Mouse (Mus musculus) neural tube, embryonic 15.5 days (tissue): ENCODE measurements around the gene Phospho1. TPM values are rescaled to one million over a fixed set of nuclear protein-coding genes. Genes with fewer than 3 reads are reported as not detected.

Source experiments
- ATAC-seq: fragments of 200-750 bp; cut with Nextera tagmentation; 2 replicates; pipeline ENCODE4 v1.8.0; 2017; ENCODE audit warnings: mild to moderate bottlenecking, moderate TSS enrichment, moderate library complexity; ENCODE audit not compliant: low FRiP score
- H3K27ac ChIP-seq: fragments of 300-500 bp; sonication (generic); replicated peaks from 2 replicates; pipeline ENCODE4 v1.5.1; 2015; ENCODE audit warnings: mild to moderate bottlenecking, inconsistent platforms
- H3K27me3 ChIP-seq: fragments of 300-500 bp; sonication (generic); replicated peaks from 2 replicates; pipeline ENCODE4 v1.6.1; 2015; ENCODE audit warnings: inconsistent platforms
- H3K36me3 ChIP-seq: fragments of 300-500 bp; sonication (generic); 2 replicates; pipeline ENCODE4 v1.6.1; 2015; ENCODE audit warnings: inconsistent platforms
- H3K4me1 ChIP-seq: fragments of 300-500 bp; sonication (generic); 2 replicates; pipeline ENCODE4 v1.6.1; 2015; ENCODE audit warnings: inconsistent platforms
- H3K4me2 ChIP-seq: fragments of 300-500 bp; sonication (generic); 2 replicates; pipeline ENCODE4 v1.6.1; 2015; ENCODE audit warnings: inconsistent platforms, mild to moderate bottlenecking, moderate library complexity
- H3K4me3 ChIP-seq: fragments of 300-500 bp; sonication (generic); replicated peaks from 2 replicates; pipeline ENCODE4 v1.5.1; 2015; ENCODE audit warnings: mild to moderate bottlenecking, inconsistent platforms
- H3K9ac ChIP-seq: fragments of 300-500 bp; sonication (generic); replicated peaks from 2 replicates; pipeline ENCODE4 v1.6.1; 2015; ENCODE audit warnings: mild to moderate bottlenecking, inconsistent platforms
- H3K9me3 ChIP-seq: fragments of 300-500 bp; sonication (generic); replicated peaks from 2 replicates; pipeline ENCODE4 v1.6.1; 2016; ENCODE audit warnings: inconsistent platforms
- WGBS: fragments of 180-500 bp; shearing (Covaris S2); methylation state at CpG from one replicate; pipeline ENCODE4 v1.1.7; 2015; ENCODE audit warnings: mixed read lengths; 5-methylcytosine and 5-hydroxymethylcytosine counted together
- polyA plus RNA-seq: library from polyadenylated mRNA; unstranded; fragments of >200 nt; fragmentation: Nextera tagmentation; extraction: Ambion mirVana; gene quantifications from 2 replicates; pipeline ENCODE4 v1.2.1, GENCODE M21; 2015

The Phospho1 gene
- polyA plus RNA-seq, 1 experiment from 2014 or later = 0.64 TPM

DNA sequence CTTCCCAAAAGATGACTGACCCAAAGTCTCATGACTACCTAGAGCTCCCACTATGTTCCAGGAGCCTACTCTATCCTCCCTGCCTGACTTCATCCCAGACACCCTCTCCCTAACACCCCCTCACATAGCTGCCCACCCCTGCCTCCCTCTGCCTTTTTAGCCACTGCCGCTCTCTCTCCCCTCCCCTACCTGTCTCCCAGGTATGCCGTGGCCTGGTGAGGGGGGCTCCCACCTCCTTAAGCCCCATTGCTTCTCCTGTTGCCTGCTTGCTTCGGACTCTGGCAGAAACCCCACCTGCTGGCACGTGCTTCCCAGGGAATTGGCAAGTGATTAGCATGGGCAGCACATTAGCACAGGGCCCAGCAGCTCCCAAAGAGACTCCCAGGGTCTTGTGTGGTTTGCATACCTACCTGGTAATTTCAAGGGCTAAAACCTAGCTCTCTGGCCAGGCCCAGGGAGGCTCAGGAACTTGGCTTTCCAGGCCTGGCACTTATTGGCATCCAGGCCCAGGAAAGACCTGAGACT is 5.3 kb downstream of the Phospho1 start:
- H3K4me2 ChIP-seq = no peak overlapping the region
- H3K4me1 ChIP-seq = peaks cover 42% of the 10 kb centered on the region
- no peaks in the 10 kb centered on the region for H3K36me3 ChIP-seq
- no peak overlapping the region for H3K9ac ChIP-seq
- H3K27me3 ChIP-seq = peaks cover 91% of the 10 kb centered on the region
- WGBS = 43% methylated on average over 4 of the region's 4 CpGs
- no peak overlapping the region for H3K27ac ChIP-seq
- H3K9me3 ChIP-seq = no peaks in the 10 kb centered on the region
- H3K4me3 ChIP-seq = peak overlapping the region; percentile 31; the same call in 1 of the 2 replicates
- ATAC-seq = no peak

DNA sequence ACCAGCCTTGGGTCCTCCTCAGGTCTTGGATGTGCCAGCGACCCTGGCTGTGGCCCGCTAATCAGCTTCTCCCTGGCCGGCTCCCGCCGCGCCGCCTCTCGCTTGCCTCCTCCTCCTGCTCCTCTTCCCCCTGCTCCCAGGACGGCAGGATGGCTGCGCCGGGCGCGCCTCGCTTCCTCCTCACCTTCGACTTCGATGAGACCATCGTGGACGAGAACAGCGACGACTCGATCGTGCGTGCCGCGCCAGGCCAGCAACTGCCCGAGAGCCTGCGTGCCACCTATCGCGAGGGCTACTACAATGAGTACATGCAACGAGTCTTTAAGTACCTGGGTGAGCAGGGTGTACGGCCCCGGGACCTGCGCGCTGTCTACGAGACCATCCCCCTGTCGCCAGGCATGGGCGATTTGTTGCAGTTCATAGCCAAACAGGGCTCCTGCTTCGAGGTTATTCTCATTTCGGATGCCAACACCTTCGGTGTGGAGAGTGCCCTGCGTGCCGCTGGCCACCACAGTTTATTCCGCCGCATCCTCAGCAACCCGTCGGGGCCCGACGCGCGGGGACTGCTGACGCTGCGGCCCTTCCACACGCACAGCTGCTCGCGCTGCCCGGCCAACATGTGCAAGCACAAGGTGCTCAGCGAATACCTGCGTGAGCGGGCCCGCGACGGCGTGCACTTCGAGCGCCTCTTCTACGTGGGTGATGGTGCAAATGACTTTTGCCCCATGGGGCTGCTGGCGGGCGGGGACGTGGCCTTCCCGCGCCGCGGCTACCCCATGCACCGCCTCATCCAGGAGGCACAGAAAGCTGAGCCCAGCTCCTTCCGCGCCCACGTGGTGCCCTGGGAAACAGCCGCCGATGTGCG is 6.3 kb downstream of the Phospho1 start:
- peaks cover 35% of the 10 kb centered on the region for H3K4me1 ChIP-seq
- 4% methylated on average over 78 of the region's 80 CpGs for WGBS
- 0 out of 2 replicates have a peak overlapping the region, but pooled peaks have one; percentile 23 for H3K9ac ChIP-seq
- no peak overlapping the region for H3K27ac ChIP-seq
- no peaks in the 10 kb centered on the region for H3K9me3 ChIP-seq
- no peak for ATAC-seq
- peaks cover 93% of the 10 kb centered on the region for H3K27me3 ChIP-seq
- H3K4me3 ChIP-seq = peak overlapping the region; percentile 31
- peak overlapping the region; percentile 52 for H3K4me2 ChIP-seq
- no peaks in the 10 kb centered on the region for H3K36me3 ChIP-seq

DNA sequence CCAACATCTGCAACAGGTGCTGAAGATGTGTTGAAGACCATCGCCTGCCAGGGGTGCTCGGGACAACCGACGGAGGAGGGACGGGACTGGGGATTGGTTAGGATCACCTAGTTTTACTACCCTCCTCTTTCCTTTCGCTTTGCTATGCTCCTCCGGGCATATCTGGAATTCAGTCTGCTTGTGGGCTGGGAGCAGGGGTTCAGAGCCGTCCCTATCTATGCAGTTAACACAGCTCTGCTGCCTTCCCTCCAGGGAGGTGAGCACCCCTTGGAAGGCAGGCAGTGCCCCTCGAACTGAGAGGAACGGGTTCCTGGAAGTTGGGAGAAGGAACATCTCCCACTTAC is 6.9 kb downstream of the Phospho1 start:
- H3K4me2 ChIP-seq = peak overlapping the region; percentile 52
- H3K27ac ChIP-seq = no peak overlapping the region
- H3K9me3 ChIP-seq = no peaks in the 10 kb centered on the region
- H3K4me3 ChIP-seq = peak overlapping the region; percentile 31
- peaks cover 38% of the 10 kb centered on the region for H3K4me1 ChIP-seq
- ATAC-seq = no peak
- 7% methylated on average over 10 of the region's 10 CpGs for WGBS
- no peak overlapping the region for H3K9ac ChIP-seq
- H3K27me3 ChIP-seq = peaks cover 97% of the 10 kb centered on the region
- no peaks in the 10 kb centered on the region for H3K36me3 ChIP-seq

DNA sequence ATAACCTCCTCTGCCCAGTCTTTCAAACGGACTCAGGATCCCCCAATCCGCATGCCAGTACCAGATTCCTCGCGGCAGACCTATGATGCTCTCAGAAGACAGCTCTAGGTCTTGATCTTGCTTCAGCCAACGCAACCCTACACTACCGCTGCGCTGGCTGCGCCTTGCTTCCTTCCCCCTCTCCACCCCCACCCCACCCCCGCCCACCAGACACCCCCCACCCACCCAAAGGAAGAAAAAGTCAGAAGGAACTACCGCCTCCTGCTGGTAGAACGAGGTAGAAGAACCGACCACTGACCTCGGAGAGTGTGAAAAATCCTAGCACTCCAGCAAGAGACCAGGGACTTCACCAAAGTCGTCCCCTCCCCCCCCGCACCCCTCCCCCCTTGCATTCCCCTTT is 7.3 kb downstream of the Phospho1 start:
- Histone ChIP-seq H3K27ac (no peak overlapping the region), H3K4me2 (no peak overlapping the region), H3K4me1 (peaks cover 41% of the 10 kb centered on the region), H3K4me3 (peak overlapping the region; percentile 31; the same call in 1 of the 2 replicates), H3K9me3 (no peaks in the 10 kb centered on the region), H3K9ac (no peak overlapping the region), H3K36me3 (no peaks in the 10 kb centered on the region), H3K27me3 (peaks cover 96% of the 10 kb centered on the region)
- WGBS = 3% methylated on average over 14 of the region's 15 CpGs
- no peak for ATAC-seq

DNA sequence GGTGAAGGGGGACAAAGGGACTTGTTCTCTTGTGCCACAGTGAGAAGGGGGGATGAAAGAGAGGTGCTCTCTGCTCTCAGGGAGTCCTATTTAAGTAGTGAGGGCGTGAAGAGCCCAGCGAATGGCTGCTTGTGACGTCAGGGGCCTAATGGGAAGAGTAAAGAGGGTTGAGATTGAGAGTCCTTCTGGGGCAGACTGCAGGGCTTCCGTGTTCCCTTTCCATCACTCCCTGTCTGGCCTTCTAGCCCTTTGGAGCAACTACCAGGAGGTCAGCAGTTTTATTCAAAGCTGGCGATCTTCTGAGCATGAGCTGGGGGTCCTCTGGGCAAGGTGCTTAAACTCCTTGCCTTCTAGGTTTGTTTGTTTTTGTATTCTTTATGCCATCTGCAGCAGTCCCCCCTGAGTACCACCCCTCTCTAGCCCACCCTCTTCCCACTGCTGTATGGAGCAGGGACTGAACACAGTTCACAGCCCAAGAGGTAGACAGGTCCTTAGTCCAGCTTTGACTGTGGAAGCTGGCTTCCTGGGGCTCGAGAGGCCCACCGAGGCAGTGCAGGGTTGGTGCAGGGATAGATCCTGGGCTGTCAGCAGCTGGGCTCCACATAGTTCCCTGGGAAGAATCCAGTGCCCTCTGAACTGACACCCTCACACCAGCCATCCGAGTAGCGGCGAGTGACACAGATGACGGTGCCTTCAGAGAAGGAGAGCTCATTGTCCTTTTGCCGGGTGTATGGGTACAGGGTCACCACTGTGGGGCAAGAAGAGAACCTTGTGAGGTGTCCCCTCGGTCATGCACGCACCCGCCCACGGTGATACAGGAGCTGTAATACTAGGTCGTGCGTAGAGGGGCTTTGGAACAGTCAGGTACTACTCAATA is 8.1 kb downstream of the Phospho1 start:
- Histone ChIP-seq H3K4me2 (no peak overlapping the region), H3K27me3 (peaks cover 95% of the 10 kb centered on the region), H3K27ac (no peak overlapping the region), H3K9ac (no peak overlapping the region), H3K9me3 (no peaks in the 10 kb centered on the region), H3K4me3 (no peak overlapping the region), H3K4me1 (peaks cover 45% of the 10 kb centered on the region), H3K36me3 (no peaks in the 10 kb centered on the region)
- 38% methylated on average over 18 of the region's 18 CpGs for WGBS
- ATAC-seq = no peak

DNA sequence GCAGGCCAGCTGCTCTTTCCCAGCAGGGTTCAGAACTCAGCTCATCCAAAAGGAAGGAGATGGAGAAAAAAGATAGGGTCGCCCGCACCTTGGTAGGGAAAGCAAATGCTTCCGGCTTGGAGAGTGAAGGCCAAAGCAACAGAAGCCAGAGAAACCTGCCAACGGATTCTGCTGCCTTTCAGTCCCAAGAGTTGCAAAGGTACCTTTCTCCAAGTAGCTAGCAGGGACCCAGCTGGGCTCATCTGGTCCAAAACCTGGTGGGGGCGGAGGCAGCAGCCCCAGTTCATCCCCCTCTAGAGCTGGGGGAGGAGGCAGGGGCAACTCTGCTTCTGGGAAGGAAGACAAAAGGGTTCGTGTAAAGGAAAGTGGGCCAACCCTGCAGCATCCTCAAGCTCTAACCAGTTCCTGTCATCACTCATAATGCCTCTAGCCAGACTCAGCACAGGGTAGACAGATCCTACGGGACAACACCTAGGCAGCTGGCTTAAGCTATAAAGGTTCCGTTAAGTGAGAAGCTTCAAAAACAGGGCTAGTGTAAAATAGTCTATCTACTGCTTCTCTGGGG is 8.8 kb downstream of the Phospho1 start:
- no peak for ATAC-seq
- Histone ChIP-seq H3K27me3 (peaks cover 95% of the 10 kb centered on the region), H3K4me3 (no peak overlapping the region), H3K27ac (no peak overlapping the region), H3K9me3 (no peaks in the 10 kb centered on the region), H3K36me3 (no peaks in the 10 kb centered on the region), H3K4me1 (peaks cover 45% of the 10 kb centered on the region), H3K9ac (no peak overlapping the region), H3K4me2 (no peak overlapping the region)
- WGBS = 26% methylated on average over 8 of the region's 8 CpGs

DNA sequence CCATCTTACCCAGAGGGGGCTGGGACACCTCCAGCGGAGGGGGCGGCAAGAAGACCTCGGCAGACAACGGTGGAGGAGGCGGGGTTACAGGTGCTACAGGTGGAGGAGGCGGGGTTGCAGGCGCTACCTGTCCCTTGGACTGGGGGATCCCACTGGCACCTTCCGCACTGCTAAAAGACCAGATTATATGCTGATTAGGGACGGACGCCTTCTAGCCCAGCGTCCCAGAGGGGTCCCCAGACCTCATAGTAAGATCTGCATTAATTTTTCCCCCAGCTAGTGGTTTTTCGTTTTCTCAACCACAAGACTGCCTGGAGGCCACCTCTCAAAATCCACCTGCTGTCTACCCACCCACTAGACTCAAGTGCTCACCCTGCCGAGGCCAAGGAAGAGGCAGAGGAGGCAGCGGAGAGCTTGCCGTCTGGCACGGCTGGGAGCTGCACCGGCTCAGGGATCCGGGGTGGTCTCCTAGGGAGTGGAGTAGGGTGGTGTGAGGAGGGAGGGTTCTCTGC is 9.4 kb downstream of the Phospho1 start:
- Histone ChIP-seq H3K9ac (no peak overlapping the region), H3K4me1 (peaks cover 45% of the 10 kb centered on the region), H3K27me3 (peaks cover 89% of the 10 kb centered on the region), H3K9me3 (no peaks in the 10 kb centered on the region), H3K4me2 (no peak overlapping the region), H3K36me3 (no peaks in the 10 kb centered on the region), H3K4me3 (no peak overlapping the region), H3K27ac (no peak overlapping the region)
- ATAC-seq = no peak
- WGBS = 8% methylated on average over 18 of the region's 18 CpGs

DNA sequence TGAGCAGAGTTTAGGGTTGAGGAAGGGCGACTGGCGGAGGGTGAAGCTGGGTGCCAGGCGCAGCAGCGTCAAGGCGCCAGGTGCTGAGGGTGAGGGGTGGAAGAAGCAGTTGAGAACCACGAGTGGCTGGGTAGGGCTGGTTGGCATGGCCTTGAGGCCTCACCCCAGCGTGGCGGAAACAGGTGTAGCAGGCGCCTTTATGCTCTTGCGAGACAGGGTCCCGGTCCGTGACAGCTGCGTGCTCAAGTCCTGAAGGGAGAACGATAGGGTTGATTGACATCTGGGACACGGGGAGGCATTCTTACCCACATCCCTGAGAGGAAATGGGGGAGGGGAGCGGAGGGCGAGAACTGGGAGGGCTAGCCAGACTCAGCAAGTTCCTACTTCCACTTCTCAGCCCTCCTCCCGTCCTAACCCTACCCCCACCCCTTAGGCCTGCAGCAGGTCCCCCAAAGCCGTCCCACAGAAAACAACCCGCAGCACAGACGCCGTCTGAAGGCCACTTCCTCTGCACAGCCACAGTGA is 9.9 kb downstream of the Phospho1 start:
- Histone ChIP-seq H3K27ac (no peak overlapping the region), H3K4me1 (peaks cover 45% of the 10 kb centered on the region), H3K4me3 (no peak overlapping the region), H3K4me2 (no peak overlapping the region), H3K9ac (no peak overlapping the region), H3K27me3 (peaks cover 84% of the 10 kb centered on the region), H3K36me3 (no peaks in the 10 kb centered on the region), H3K9me3 (no peaks in the 10 kb centered on the region)
- no peak for ATAC-seq
- WGBS = 4% methylated on average over 21 of the region's 22 CpGs

DNA sequence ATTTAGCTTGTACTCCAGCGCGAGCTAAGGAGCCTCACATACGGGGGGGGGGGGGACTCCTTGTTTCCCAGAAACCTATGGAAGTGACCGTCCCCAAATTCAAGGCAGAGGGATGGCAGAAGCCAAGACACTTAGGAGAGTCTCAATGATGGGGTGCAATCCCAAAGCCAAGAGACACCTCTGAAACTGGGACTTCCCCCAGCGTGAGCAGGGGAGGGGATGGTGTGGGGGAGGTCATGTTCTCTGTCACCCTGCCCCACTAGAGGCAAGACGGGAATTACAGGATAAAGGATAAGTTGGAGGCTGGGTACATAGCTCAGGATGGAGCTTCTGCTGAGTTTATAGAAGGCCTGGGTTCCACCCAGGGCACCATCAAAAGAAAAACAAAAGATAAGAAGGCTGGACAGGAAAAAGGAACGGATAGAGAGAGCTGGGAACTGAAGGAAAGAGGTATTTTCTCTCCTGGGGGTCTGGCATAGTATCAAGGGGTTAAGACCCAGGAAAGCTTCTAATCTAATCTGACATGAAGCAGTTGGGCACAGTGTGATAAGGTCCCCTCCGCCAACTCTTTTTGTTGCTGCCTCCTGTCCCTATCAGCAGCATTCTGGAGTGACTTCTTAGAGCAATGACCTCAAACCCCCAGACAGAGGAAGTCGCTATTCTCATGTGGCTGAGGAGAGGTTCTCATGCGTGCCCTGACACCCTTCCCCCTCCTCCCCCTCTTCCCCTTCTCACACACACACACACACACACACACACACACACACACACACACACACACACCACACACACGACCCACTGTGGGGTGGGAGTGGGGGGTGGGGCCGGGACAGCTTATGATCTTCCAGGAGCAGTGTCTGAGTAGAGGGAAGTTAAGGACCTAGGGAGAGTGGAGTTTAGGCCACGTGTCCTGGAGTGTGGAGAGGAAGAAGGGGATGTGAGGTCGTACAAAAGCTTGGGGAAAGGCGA is 10.7 kb downstream of the Phospho1 start:
- no peak overlapping the region for H3K4me3 ChIP-seq
- no peak overlapping the region for H3K9ac ChIP-seq
- 25% methylated on average over 15 of the region's 15 CpGs for WGBS
- peaks cover 80% of the 10 kb centered on the region for H3K27me3 ChIP-seq
- no peaks in the 10 kb centered on the region for H3K9me3 ChIP-seq
- H3K27ac ChIP-seq = no peak overlapping the region
- no peak for ATAC-seq
- H3K36me3 ChIP-seq = no peaks in the 10 kb centered on the region
- no peak overlapping the region for H3K4me2 ChIP-seq
- peaks cover 43% of the 10 kb centered on the region for H3K4me1 ChIP-seq

DNA sequence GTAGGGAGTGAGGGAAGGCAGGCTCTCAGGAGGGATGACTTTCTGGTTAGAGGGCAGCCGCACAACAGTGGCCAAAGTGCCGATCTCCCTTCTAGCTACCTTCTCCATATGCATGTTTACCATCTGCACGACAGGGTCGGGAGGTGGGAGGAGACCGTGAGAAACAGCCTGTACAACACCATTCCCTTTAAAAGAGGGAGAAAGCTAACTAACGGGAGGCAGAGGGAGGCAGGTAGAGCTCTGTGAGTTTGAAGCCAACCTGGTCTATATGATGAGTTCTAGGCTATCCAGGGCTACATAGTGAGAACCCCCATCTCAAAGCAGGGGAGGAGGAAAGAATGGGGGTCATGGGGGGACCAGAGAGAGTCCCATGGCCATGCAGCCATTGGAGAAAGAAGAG is 11.5 kb downstream of the Phospho1 start:
- H3K4me2 ChIP-seq = no peak overlapping the region
- H3K4me3 ChIP-seq = no peak overlapping the region
- ATAC-seq = no peak
- peaks cover 72% of the 10 kb centered on the region for H3K27me3 ChIP-seq
- no peaks in the 10 kb centered on the region for H3K9me3 ChIP-seq
- H3K9ac ChIP-seq = no peak overlapping the region
- WGBS = 40% methylated on average over 6 of the region's 6 CpGs
- no peak overlapping the region for H3K27ac ChIP-seq
- peaks cover 35% of the 10 kb centered on the region for H3K4me1 ChIP-seq
- no peaks in the 10 kb centered on the region for H3K36me3 ChIP-seq
